Mouse (Mus musculus) heart, postnatal 0 days (tissue): ENCODE measurements around the gene Pigv. TPM values are rescaled to one million over a fixed set of nuclear protein-coding genes. Genes with fewer than 3 reads are reported as not detected.

Source experiments
- ATAC-seq: fragments of 200-750 bp; cut with Nextera tagmentation; 2 replicates; pipeline ENCODE4 v1.8.0; 2017; ENCODE audit warnings: low read depth, moderate number of reproducible peaks, moderate library complexity; ENCODE audit not compliant: insufficient read depth
- DNase-seq: peaks from one replicate; pipeline ENCODE4 v3.0.0-alpha.2; 2016; ENCODE audit warnings: low spot score
- H3K27ac ChIP-seq: fragments of 300-500 bp; sonication (generic); 2 replicates; pipeline ENCODE4 v1.5.1; 2014; ENCODE audit warnings: low read depth, mild to moderate bottlenecking
- H3K27me3 ChIP-seq: fragments of 300-500 bp; sonication (generic); 2 replicates; pipeline ENCODE4 v1.6.1; 2014; ENCODE audit warnings: low read length, mixed read lengths; ENCODE audit not compliant: control insufficient read depth, insufficient read depth
- H3K36me3 ChIP-seq: fragments of 300-500 bp; sonication (generic); replicated peaks from 2 replicates; pipeline ENCODE4 v1.6.1; 2014; ENCODE audit warnings: low read length, mixed read lengths; ENCODE audit not compliant: control insufficient read depth, insufficient read depth
- H3K4me1 ChIP-seq: fragments of 300-500 bp; sonication (generic); 2 replicates; pipeline ENCODE4 v1.6.1; 2014; ENCODE audit warnings: antibody characterized with exemption; ENCODE audit not compliant: control insufficient read depth, insufficient read depth
- H3K4me2 ChIP-seq: fragments of 300-500 bp; sonication (generic); 2 replicates; pipeline ENCODE4 v1.6.1; 2014; ENCODE audit warnings: low read depth, mild to moderate bottlenecking, low read length, moderate library complexity
- H3K4me3 ChIP-seq: fragments of 300-500 bp; sonication (generic); 2 replicates; pipeline ENCODE4 v1.5.1; 2014; ENCODE audit warnings: low read depth, low read length
- H3K9ac ChIP-seq: fragments of 300-500 bp; sonication (generic); replicated peaks from 2 replicates; pipeline ENCODE4 v1.6.1; 2014; ENCODE audit warnings: low read depth, low read length, mixed read lengths
- H3K9me3 ChIP-seq: fragments of 300-500 bp; sonication (generic); replicated peaks from 2 replicates; pipeline ENCODE4 v1.6.1; 2016; ENCODE audit warnings: low read length; ENCODE audit not compliant: control insufficient read depth
- CTCF ChIP-seq: IDR thresholded peaks from 2 replicates; pipeline ENCODE4 v1.5.1; 2016; ENCODE audit warnings: antibody characterized with exemption, control low read depth, low read depth
- EP300 ChIP-seq: IDR thresholded peaks from 2 replicates; pipeline ENCODE4 v1.6.1; 2016; ENCODE audit warnings: antibody characterized with exemption, low read depth
- WGBS: fragments of 180-500 bp; shearing (Covaris S2); extraction: QIAGEN DNeasy Blood & Tissue Kit; methylation state at CpG from one replicate; pipeline ENCODE4 v1.1.7; 2014; 5-methylcytosine and 5-hydroxymethylcytosine counted together
- polyA plus RNA-seq: library from polyadenylated mRNA; unstranded; fragments of >200 nt; fragmentation: Nextera tagmentation; extraction: Ambion mirVana; gene quantifications from 2 replicates; pipeline ENCODE4 v1.2.1, GENCODE M21; 2015
- total RNA-seq: library from RNA; depleted of rRNA; stranded (reverse); fragments of >200 nt; gene quantifications from 2 replicates; pipeline ENCODE4 v1.2.3, GENCODE M21; 2014; ENCODE audit warnings: low replicate concordance

Gene Pigv
- total and polyA plus RNA-seq, 2 experiments from 2014 or later: 13.5 to 13.7 TPM

DNA sequence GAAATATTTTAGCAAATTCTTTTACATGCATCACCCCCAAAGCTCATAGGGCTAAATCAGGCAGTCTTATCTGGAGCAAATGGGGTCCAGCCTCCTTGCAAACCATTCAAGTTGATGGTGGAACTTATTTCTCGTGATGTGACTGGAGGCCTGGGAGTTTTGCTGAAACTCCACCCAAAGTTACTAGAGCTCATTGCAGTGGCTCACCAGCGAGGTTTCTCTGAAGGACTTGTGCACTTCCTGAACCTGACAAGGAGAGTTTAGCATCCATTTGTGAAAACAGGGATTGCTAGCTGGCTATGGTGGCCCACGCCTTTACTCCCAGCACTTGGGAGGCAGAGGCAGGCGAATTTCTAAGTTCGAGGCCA is 38.4 kb downstream of the Pigv start:
- Histone ChIP-seq H3K4me1 (no peaks in the 10 kb centered on the region), H3K4me3 (no peak overlapping the region), H3K9ac (no peak overlapping the region), H3K9me3 (no peaks in the 10 kb centered on the region), H3K36me3 (no peaks in the 10 kb centered on the region), H3K4me2 (no peak overlapping the region), H3K27ac (no peak overlapping the region), H3K27me3 (no peaks in the 10 kb centered on the region)
- DNase-seq (no peak), ATAC-seq (no peak)
- TF ChIP-seq CTCF (no peak), EP300 (no peak)
- WGBS: 75% methylated on average over 5 of the region's 5 CpGs

DNA sequence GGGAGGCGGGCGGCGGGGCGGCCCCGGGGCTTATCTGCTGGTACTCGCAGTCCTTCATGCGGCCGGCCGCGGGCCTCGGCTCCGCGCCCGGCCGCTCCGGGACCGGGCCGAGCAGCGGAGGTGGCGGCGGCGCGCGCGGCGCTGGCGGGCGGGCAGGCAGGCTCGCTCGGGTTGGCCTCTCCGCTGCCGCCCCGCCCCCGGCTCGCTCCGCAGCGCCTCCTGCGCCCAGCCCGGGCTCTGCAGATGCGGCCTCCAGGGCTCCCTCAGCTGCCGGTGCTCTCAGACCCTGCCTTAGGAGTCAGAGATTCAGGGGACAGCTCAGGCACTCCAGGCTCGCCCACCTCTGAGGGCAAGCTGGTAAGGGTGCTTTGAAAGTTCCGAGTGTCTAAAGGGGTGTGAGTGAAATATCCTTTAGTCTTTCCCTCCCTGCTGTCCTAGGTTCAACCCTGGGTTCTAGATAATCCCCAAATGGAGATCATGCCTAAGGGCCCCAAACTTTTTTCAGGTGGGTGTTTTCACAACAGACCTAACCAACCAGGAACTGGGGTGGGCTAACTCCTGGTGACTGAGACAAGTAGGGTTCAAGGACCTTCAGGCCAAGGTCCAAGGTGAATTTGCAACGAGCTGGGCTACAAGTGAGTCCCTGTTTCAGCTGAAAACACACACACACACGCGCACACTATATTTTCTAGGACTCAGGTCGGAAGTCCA is 39.0 kb downstream of the Pigv start:
- H3K4me2 ChIP-seq: peak overlapping the region; percentile 86
- no peaks in the 10 kb centered on the region for H3K4me1 ChIP-seq
- no peaks in the 10 kb centered on the region for H3K27me3 ChIP-seq
- peak; percentile 71 for DNase-seq
- peak; percentile 65 for TF ChIP-seq CTCF
- TF ChIP-seq EP300: no peak
- H3K36me3 ChIP-seq: no peaks in the 10 kb centered on the region
- no peaks in the 10 kb centered on the region for H3K9me3 ChIP-seq
- H3K4me3 ChIP-seq: peak overlapping the region; percentile 74
- WGBS: 11% methylated on average over 28 of the region's 47 CpGs
- peak overlapping the region; percentile 91 for H3K9ac ChIP-seq
- ATAC-seq: peak; percentile 90
- H3K27ac ChIP-seq: peak overlapping the region; percentile 71

DNA sequence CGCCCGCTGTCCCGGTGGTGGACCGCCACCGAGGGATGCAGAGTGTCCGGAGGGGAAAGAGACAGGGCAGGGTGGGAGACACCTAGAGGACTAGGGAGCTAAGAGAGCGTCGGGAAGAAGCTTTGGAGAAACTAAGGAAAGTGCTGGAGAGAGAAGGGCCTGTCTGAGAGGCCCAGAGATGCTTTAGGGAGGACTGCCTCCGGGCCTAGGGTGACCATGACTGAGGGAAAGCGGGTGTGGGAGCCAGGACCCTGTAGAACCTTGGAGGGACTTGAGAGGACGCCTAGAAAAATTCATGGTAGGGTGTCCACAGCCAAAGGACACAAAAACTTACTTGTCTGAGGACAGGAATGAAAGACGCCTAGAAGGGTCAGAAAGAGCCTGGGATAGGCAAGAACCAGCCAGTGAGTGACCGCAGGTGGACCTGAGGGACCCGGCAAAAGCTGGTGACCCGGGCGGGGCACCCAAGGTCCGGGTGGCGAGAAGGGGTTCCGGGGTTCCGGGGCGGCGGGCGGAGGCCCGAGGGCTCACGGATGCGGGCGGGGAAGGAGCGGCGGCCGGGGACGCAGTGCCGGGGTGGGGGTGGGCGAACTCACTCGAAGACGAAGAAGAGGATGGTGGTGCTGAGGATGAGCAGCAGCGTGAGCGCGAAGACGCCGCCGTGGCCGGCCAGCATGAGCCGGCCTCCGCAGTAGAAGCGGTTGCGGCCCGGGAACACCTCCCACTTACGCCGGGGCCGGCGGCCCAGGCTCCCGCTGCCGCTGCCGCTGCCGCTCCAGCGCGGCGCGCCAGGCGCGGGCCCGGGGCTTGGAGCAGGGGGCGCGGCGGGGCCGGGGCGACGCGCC is 39.7 kb downstream of the Pigv start:
- TF ChIP-seq CTCF (no peak), EP300 (no peak)
- peak; percentile 68 for ATAC-seq
- WGBS: 4% methylated on average over 50 of the region's 69 CpGs

DNA sequence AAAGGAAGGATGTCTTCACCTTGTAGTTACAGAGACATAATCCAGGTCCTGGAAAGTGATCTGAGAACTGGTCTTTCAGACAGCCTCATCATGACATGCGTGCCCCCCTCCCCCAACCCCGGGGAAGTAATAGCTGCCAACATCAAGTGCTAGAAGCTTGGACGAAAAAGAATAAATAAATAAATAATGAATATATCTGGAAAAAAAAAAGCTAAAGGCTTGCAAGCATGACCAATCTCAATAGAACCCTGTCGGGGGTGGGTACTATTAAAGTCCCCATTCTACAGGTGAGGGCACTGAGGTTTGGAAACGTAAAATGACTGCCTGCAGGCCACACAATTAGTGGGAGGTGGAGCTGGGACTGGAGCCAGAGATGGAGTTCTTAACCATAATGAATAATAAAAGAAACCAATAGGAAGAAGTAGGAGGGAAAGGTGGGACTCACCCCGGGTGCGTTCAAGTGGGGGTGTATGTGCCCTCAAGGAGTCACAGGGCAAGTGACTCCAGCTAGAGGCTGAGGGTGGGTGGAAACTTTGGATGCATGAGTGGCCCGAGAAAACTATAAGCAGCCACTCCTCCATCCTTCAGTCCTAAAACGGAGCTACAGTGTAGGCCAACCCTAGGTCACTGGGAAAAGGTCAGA is 40.6 kb downstream of the Pigv start:
- peak overlapping the region; percentile 86 for H3K4me2 ChIP-seq
- H3K36me3 ChIP-seq: peaks cover 2% of the 10 kb centered on the region
- no peak for ATAC-seq
- H3K27me3 ChIP-seq: no peaks in the 10 kb centered on the region
- no peak for DNase-seq
- TF ChIP-seq EP300: no peak
- TF ChIP-seq CTCF: no peak
- no peaks in the 10 kb centered on the region for H3K4me1 ChIP-seq
- H3K9ac ChIP-seq: peak overlapping the region; percentile 91
- WGBS: 40% methylated on average over 9 of the region's 9 CpGs
- H3K27ac ChIP-seq: peak overlapping the region; percentile 18; the same call in 1 of the 2 replicates
- H3K9me3 ChIP-seq: no peaks in the 10 kb centered on the region
- H3K4me3 ChIP-seq: peak overlapping the region; percentile 74

More for the DNA sequence above, 39.7 kb downstream of the Pigv start:
- DNase-seq: no peak
- H3K9me3 ChIP-seq: no peaks in the 10 kb centered on the region
- H3K27me3 ChIP-seq: no peaks in the 10 kb centered on the region
- H3K27ac ChIP-seq: peak overlapping the region; percentile 71
- no peaks in the 10 kb centered on the region for H3K36me3 ChIP-seq
- peak overlapping the region; percentile 86 for H3K4me2 ChIP-seq
- no peaks in the 10 kb centered on the region for H3K4me1 ChIP-seq
- H3K9ac ChIP-seq: peak overlapping the region; percentile 91
- peak overlapping the region; percentile 74 for H3K4me3 ChIP-seq

DNA sequence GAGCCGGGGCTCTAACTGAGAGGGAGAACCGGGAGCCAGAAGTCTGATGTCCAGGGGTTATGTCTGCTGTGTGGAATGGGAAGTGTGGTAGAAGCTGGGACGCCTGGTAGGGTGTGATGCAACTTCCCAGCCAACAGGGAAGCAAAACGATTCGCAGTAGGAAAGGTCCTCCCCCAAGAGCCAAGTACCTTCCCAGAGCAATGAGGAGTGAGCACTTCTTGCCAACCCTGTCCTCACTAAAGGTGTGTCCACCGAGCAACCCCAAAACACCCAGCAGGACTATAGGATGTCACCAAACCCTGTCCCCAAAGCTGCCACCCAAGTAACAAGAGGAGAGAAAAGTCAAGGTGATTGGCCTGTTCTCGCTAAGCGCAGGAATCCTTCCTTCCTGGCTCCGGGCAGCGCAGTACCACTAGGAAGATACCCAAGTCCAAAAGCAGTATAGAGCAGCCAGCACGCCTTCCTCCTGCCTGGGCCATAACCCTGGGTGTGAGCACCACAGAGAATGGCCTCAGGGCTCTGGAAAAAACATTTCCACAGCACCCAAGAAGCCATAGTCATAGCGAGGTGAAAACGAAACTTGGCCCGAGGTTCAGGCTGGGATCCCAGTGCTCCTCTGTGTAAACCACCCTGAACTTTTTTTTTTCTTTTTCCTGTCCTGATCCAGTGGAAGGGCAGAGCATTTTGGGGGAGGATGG is 41.2 kb downstream of the Pigv start:
- Histone ChIP-seq H3K27ac (peak overlapping the region; percentile 18), H3K4me3 (peak overlapping the region; percentile 74; the same call in 1 of the 2 replicates), H3K36me3 (peaks cover 7% of the 10 kb centered on the region), H3K9ac (no peak overlapping the region), H3K27me3 (no peaks in the 10 kb centered on the region), H3K4me1 (no peaks in the 10 kb centered on the region), H3K9me3 (no peaks in the 10 kb centered on the region), H3K4me2 (peak overlapping the region; percentile 86)
- TF ChIP-seq CTCF (no peak), EP300 (no peak)
- DNase-seq (no peak), ATAC-seq (no peak)
- 67% methylated on average over 14 of the region's 14 CpGs for WGBS
